Mouse (Mus musculus): ENCODE measurements around the gene Krtap28-10. TPM values are rescaled to one million over a fixed set of nuclear protein-coding genes. Genes with fewer than 3 reads are reported as not detected.
"Not testable (repeated sequence)": the region's sequence is repeated elsewhere in the genome, so short reads cannot be mapped to it uniquely, and the experiment has no call there.

The Krtap28-10 gene
- polyA plus RNA-seq, 1 experiment from 2014 or later: not detected

DNA sequence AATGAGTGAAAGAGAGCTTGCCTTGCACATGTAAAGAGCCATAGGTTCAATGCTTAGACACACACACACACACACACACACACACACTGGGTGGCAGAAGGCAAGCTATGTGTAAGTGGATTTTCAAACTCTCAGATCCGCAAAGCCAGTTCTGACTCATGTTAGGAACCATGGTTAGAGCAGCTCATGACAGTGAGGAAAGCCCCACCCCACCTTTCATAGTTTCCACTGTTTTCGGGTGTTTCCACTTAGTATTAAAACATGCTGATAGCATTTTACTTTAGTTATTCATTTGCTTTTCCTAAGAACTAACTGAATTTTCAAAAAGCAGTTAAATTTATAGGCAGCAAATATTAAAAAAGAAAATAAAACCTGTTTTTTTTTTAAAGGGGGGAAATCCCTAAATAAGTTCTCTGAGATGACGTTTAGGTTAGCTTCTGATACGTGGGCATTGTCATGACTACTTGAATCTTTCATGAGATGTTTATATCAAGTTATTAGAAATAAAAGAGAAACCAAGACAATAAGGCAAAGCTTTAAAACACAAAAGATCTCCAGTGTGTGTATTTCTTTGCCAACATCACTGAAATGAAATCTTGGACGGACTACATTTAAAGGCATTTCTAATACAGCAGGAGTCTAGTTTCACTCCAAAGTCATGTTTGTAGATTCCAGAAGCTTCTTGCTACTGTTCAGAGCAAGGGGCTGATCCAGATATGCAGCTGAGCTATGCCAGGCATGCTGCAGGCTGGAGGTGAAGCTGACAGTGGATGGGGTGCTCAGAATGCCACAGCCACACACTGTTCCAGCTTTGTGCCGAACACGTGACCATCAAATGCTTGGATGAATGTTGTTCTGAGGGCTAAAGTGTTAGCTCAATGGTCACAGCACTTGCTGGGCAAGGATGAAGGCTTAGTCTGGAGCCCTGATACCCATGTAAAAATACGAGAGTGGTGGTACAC, 35.8 kb downstream of the Krtap28-10 start:
- 79% methylated on average over 8 of the region's 8 CpGs for WGBS
- ATAC-seq (ENCODE audit: low FRiP score, low read depth): no peak

DNA sequence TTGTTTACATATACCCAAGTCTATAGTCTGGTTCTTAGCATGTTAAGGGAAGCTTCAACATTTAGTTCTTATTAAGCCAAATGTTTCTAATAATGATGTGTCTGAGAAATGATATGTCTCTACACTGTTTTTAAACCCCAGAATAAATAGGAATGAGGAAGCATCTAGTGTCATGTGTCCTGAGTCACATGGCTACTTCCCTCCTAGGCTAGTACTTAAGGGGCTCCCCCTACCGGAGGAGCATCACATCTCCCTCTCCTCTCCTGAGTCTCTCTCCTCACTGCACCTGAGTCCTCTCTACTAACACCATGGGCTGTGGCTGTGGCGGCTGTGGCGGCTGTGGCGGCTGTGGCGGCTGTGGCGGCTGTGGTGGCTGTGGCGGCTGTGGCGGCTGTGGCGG, 42.0 kb downstream of the Krtap28-10 start, which contains the start of gene Gm47959:
TSS of gene Gm47959 (plus strand) at position 243 of the 400 bp plus-strand sequence.
- 97% methylated on average over 9 of the region's 9 CpGs for whole genome bisulfite sequencing
- H3K4me2 ChIP-seq (replicated peaks); H3K9me3 ChIP-seq; H3K4me1 ChIP-seq; ATAC-seq (ENCODE audit: low FRiP score, low read depth); H3K27ac ChIP-seq; H3K9ac ChIP-seq; H3K36me3 ChIP-seq; H3K4me3 ChIP-seq; H3K27me3 ChIP-seq: not testable (repeated sequence)

More for the DNA sequence above, 35.8 kb downstream of the Krtap28-10 start:
- Histone ChIP-seq H3K9me3 (no peaks in the 10 kb centered on the region), H3K36me3 (no peaks in the 10 kb centered on the region), H3K9ac (no peak overlapping the region), H3K4me1 (no peaks in the 10 kb centered on the region), H3K27ac (no peak overlapping the region), H3K4me3 (no peak overlapping the region), H3K27me3 (no peaks in the 10 kb centered on the region), H3K4me2 (replicated peaks) (no peak overlapping the region)

DNA sequence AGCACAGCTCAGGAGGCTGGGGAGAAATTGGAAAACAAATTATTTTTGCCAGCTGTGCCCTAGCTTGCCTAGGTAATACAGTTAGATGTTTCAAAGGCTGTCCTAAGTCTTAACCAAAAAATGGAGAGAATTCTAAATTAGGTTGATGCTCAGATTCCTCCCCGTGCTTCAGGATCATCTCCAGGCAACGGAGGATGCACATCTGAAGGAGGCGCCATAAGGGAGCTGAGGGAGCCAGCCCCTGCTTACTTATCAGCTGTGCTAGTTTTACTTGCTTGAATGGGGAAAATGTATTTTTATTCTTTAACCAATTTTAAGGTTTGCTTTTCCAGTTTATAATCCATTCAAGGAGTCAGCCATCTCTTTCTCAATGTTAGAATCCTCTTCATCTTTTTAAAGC, 48.3 kb downstream of the Krtap28-10 start:
- no peak overlapping the region for H3K9ac ChIP-seq

DNA sequence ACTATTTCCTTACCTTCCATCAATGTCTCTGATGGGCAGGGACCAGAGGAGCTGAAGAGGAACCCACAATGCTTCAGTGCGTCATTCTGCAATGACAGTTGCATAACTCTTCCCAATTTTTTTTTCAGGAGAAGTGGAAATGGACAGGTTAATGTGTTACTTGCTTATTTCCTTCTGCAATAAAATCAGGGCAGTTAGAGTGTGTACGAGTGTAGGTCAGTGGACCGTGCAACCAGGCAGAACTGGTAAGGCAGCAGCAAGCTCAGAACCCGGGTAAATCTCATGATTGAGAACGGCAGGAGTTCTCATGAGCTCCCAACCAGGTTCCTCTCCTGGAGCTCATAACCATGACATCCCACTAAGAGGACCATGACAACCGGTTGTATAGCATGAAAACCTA, 50.2 kb downstream of the Krtap28-10 start:
- Histone ChIP-seq H3K9ac (no peak overlapping the region), H3K27ac (no peak overlapping the region), H3K9me3 (no peaks in the 10 kb centered on the region), H3K27me3 (no peaks in the 10 kb centered on the region), H3K4me2 (replicated peaks) (no peak overlapping the region), H3K4me1 (no peaks in the 10 kb centered on the region), H3K36me3 (no peaks in the 10 kb centered on the region), H3K4me3 (no peak overlapping the region)
- 87% methylated on average over 6 of the region's 6 CpGs for WGBS
- no peak for ATAC-seq (ENCODE audit: low FRiP score, low read depth)

More for the DNA sequence above, 48.3 kb downstream of the Krtap28-10 start:
- H3K9me3 ChIP-seq: no peaks in the 10 kb centered on the region
- ATAC-seq (ENCODE audit: low FRiP score, low read depth): no peak
- no peak overlapping the region for H3K27ac ChIP-seq
- no peak overlapping the region for H3K4me3 ChIP-seq
- WGBS: 83% methylated on average over 3 of the region's 3 CpGs
- H3K36me3 ChIP-seq: no peaks in the 10 kb centered on the region
- no peaks in the 10 kb centered on the region for H3K4me1 ChIP-seq
- H3K4me2 ChIP-seq (replicated peaks): no peak overlapping the region
- H3K27me3 ChIP-seq: no peaks in the 10 kb centered on the region

DNA sequence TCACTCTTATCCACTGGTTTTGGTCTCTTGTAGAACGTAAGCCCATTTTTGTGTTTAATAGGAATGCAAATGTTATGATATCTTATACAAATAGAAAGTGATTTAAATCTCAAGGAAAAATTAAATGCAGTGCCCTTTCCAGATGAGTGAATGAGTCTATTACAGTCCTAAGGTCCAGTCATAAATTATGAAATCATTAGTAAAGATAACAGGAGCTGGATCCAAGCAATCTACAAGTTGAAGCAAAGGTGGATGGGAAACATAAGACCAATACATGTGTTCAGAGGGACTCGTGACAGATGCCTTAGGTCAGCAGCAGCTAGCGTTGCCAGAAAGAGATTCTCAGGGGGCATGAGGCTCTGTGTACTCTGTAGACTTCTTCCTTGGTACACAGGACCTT, 50.7 kb downstream of the Krtap28-10 start:
- H3K4me2 ChIP-seq (replicated peaks): no peak overlapping the region
- no peak overlapping the region for H3K4me3 ChIP-seq
- WGBS: 76% methylated on average over 3 of the region's 3 CpGs
- ATAC-seq (ENCODE audit: low FRiP score, low read depth): no peak
- H3K4me1 ChIP-seq: no peaks in the 10 kb centered on the region
- H3K9me3 ChIP-seq: no peaks in the 10 kb centered on the region
- H3K36me3 ChIP-seq: no peaks in the 10 kb centered on the region
- no peak overlapping the region for H3K27ac ChIP-seq
- H3K27me3 ChIP-seq: no peaks in the 10 kb centered on the region
- no peak overlapping the region for H3K9ac ChIP-seq

Other genes with a start within 250 kb of the Krtap28-10 start
- gene Agfg1, start 203.0 kb downstream of the Krtap28-10 start, polyA plus RNA-seq (2015; fragmentation: Nextera tagmentation; extraction: Ambion mirVana): 25.3 and 27.4 TPM in 2 replicates
- 0.18 TPM in 1 of 2 replicates, not detected in the other for gene A030005L19Rik, start 129.2 kb downstream of the Krtap28-10 start, polyA plus RNA-seq (2015; fragmentation: Nextera tagmentation; extraction: Ambion mirVana)
- gene A030014E15Rik, start 117.6 kb downstream of the Krtap28-10 start, polyA plus RNA-seq (2015; fragmentation: Nextera tagmentation; extraction: Ambion mirVana): not detected in 2 replicates
- not detected in 2 replicates for gene Gm6217, start 111.1 kb downstream of the Krtap28-10 start, polyA plus RNA-seq (2015; fragmentation: Nextera tagmentation; extraction: Ambion mirVana)
- gene A030003K21Rik, start 99.1 kb downstream of the Krtap28-10 start, polyA plus RNA-seq (2015; fragmentation: Nextera tagmentation; extraction: Ambion mirVana): not detected in 2 replicates
- not detected in 2 replicates for gene Gm7544, start 86.5 kb downstream of the Krtap28-10 start, polyA plus RNA-seq (2015; fragmentation: Nextera tagmentation; extraction: Ambion mirVana)
- gene Gm47955, start 82.2 kb downstream of the Krtap28-10 start, polyA plus RNA-seq (2015; fragmentation: Nextera tagmentation; extraction: Ambion mirVana): not detected in 2 replicates
- not detected in 2 replicates for gene Gm47959, start 41.9 kb downstream of the Krtap28-10 start, polyA plus RNA-seq (2015; fragmentation: Nextera tagmentation; extraction: Ambion mirVana)
- gene Slc19a3, start 4.0 kb downstream of the Krtap28-10 start, polyA plus RNA-seq (2015; fragmentation: Nextera tagmentation; extraction: Ambion mirVana): 0.38 and 0.43 TPM in 2 replicates
- not detected in 2 replicates for gene Gm47969, start 2.5 kb upstream of the Krtap28-10 start, polyA plus RNA-seq (2015; fragmentation: Nextera tagmentation; extraction: Ambion mirVana)
- gene A030005K14Rik, start 16.9 kb upstream of the Krtap28-10 start, polyA plus RNA-seq (2015; fragmentation: Nextera tagmentation; extraction: Ambion mirVana): not detected in 2 replicates
- gene Krtap28-13, start 18.4 kb upstream of the Krtap28-10 start, polyA plus RNA-seq (2015; fragmentation: Nextera tagmentation; extraction: Ambion mirVana): not detected in 2 replicates
- gene Ccl20, start 74.3 kb upstream of the Krtap28-10 start, polyA plus RNA-seq (2015; fragmentation: Nextera tagmentation; extraction: Ambion mirVana): not detected in 2 replicates
- 0.14 TPM in 1 of 2 replicates, not detected in the other for gene Daw1, start 117.3 kb upstream of the Krtap28-10 start, polyA plus RNA-seq (2015; fragmentation: Nextera tagmentation; extraction: Ambion mirVana)

All from limb, embryonic 13.5 days (tissue).